Mouse (Mus musculus): ENCODE data around the gene Nxph4. TPM values are rescaled to one million over a fixed set of nuclear protein-coding genes. Genes with fewer than 3 reads are reported as not detected.

Nxph4 gene
- total RNA-seq, 2 experiments from 2014 or later, result 5.4 to 5.5 TPM

DNA sequence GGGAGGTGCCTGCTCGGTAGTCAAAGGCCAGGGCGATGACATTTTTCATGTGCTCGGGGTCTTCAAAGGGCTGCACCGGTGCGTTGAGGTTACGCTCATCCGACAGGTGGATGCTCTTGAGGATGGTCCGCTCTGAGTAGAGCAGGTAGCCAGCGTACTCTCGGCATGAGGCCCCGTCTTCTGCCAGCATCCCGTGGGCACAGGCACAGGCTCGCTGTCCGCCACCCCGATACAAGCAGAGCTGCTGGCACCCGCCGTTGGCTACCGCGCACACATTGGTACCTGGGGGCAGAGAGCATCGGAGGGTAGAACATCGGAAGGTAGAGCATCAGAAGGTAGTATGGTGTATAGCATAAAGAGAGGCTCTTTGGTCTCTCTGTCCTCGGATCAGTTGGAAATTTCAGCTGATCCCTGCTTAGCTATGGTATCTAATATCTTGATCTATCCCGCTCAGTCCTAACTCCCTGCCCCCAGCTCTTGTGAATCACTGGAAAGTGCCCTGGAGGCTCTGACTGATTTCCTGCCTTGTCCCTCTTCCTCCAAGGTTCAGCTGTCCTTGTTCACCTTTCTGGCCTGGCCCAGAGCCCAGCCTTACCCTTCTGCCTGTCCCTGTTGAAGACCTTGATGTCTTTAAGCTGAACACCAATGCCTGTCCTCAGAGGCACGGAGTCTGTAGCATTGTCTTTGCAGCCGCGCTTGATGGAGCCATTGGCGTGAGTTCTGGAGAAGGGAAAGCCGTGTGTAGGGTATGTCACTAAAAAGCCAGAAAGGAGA, 32.4 kb upstream of the Nxph4 start:
- Histone ChIP-seq H3K4me3 (no peak overlapping the region), H3K27ac (no peak overlapping the region)
- no peak for TF ChIP-seq CTCF (IDR thresholded peaks at IDR 0.05)
- intact Hi-C loops (cut with DNase I), result no loop called here
- no peak for DNase-seq (ENCODE audit: extremely low spot score in 1 of 2, low spot score in 2 of 2)

DNA sequence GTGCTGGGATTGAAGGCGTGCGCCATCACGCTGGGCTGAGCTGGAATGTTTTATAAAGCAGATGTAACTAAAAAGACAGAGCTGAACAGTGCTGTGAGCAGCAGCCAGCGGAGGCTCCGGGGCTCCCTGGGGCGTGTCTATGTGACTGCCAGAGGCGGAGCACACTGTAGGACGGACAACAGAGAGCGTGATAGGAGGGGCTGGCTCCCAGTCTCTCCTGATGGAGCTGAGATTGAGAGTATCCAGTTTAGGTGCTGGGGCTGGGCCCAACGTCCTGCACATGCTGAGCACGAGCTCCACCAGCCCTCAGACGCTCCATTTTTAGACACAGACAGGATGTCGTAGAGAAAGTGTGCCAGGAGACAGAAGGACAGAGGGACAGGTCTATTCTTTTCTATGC, 29.9 kb upstream of the Nxph4 start:
- intact Hi-C loops (cut with DNase I), result no loop called here
- peak overlapping the region; percentile 28; the same call in 1 of the 2 replicates for H3K27ac ChIP-seq
- no peak for TF ChIP-seq CTCF (IDR thresholded peaks at IDR 0.05)
- H3K4me3 ChIP-seq, result no peak overlapping the region
- no peak for DNase-seq (ENCODE audit: extremely low spot score in 1 of 2, low spot score in 2 of 2)

GRCm38 (mm10) chr10:127563840-127564239, 29.5 kb upstream of the Nxph4 start:
- Histone ChIP-seq H3K4me3 (no peak overlapping the region), H3K27ac (no peak overlapping the region)
- DNase-seq (ENCODE audit: extremely low spot score in 1 of 2, low spot score in 2 of 2), result no peak
- intact Hi-C loops (cut with DNase I), result no loop called here
- no peak for TF ChIP-seq CTCF (IDR thresholded peaks at IDR 0.05)

- peak; percentile 43 for TF ChIP-seq CTCF (IDR thresholded peaks at IDR 0.05)
- DNase-seq (ENCODE audit: extremely low spot score in 1 of 2, low spot score in 2 of 2), result no peak
- intact Hi-C loops (cut with DNase I), result no loop called here
- H3K27ac ChIP-seq, result no peak overlapping the region
- no peak overlapping the region for H3K4me3 ChIP-seq
Observed at GRCm38 (mm10) chr10:127561145-127561544, 26.8 kb upstream of the Nxph4 start.

GRCm38 (mm10) chr10:127557397-127557796, 23.0 kb upstream of the Nxph4 start:
- DNase-seq (ENCODE audit: extremely low spot score in 1 of 2, low spot score in 2 of 2), result no peak
- H3K27ac ChIP-seq, result no peak overlapping the region
- peak; percentile 30 for TF ChIP-seq CTCF (IDR thresholded peaks at IDR 0.05)
- H3K4me3 ChIP-seq, result no peak overlapping the region
- intact Hi-C loops (cut with DNase I), result no loop called here

DNA sequence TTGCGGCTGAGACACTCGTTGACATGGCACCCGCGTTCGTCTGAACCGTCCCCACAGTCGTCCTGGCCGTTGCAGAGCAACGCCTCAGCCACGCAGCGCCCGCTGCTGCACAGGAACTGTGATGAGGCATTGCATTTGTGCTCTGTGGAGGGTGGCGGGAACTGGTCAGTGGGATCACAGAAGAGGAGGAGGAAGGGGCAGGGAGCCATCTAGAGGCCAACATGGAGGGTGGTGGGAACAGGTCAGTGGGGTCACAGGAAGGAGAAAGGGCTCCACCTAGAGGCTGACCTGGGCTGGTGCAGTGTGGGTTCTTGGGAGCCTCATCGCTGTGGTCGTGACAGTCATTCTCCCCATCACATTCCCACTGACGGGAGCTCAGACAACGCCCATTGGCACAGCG, 21.3 kb upstream of the Nxph4 start:
- no peak overlapping the region for H3K4me3 ChIP-seq
- TF ChIP-seq CTCF (IDR thresholded peaks at IDR 0.05), result peak; percentile 58
- H3K27ac ChIP-seq, result no peak overlapping the region
- intact Hi-C loops (cut with DNase I), result no loop called here
- DNase-seq (ENCODE audit: extremely low spot score in 1 of 2, low spot score in 2 of 2), result no peak

DNA sequence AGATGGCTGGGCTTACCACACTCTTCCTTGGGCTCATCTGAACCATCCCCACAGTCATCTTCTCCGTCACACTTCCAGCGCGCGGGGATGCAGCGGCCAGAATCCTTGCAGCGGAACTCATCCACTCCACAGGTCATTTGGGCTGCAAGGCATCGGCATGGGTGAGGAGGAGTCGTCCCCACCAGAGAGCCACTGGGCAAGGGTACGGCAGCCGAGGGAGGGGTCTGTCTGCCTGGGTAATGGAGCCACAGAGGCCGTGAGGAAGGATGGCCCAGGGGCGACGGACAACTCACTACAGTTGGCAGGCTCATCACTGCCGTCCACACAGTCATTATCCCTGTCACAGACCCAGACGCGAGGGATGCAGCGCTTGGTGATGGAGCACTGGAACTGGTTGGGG, 15.5 kb upstream of the Nxph4 start:
- no peak overlapping the region for H3K27ac ChIP-seq
- no peak for TF ChIP-seq CTCF (IDR thresholded peaks at IDR 0.05)
- DNase-seq (ENCODE audit: extremely low spot score in 1 of 2, low spot score in 2 of 2), result no peak
- intact Hi-C loops (cut with DNase I), result no loop called here
- H3K4me3 ChIP-seq, result no peak overlapping the region

- TF ChIP-seq CTCF (IDR thresholded peaks at IDR 0.05), result no peak
Observed at GRCm38 (mm10) chr10:127548236-127548635, 13.9 kb upstream of the Nxph4 start.

DNA sequence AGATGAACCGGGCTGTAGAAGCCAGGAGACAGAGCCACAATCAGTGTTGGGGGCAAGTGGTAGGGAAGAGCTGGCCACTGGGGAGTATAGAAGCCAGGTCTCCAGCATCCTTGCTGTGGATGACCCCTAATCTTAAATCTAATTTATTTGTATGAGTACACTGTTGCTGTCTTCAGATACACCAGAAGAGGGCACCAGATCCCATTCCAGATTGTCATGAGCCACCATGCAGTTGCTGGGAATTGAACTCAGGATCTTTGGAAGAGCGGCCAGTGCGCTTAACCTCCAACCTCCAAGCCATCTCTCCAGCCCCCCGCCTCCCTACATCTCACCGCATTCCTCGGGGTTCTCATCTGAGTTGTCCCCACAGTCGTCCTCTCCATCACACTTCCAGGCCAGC, 12.1 kb upstream of the Nxph4 start:
- Histone ChIP-seq H3K27ac (no peak overlapping the region), H3K4me3 (no peak overlapping the region)
- DNase-seq (ENCODE audit: extremely low spot score in 1 of 2, low spot score in 2 of 2), result no peak
- intact Hi-C loops (cut with DNase I), result no loop called here
- peak; percentile 45 for TF ChIP-seq CTCF (IDR thresholded peaks at IDR 0.05)

More at GRCm38 (mm10) chr10:127548236-127548635, 13.9 kb upstream of the Nxph4 start:
- Histone ChIP-seq H3K27ac (no peak overlapping the region), H3K4me3 (no peak overlapping the region)
- no peak for DNase-seq (ENCODE audit: extremely low spot score in 1 of 2, low spot score in 2 of 2)
- intact Hi-C loops (cut with DNase I), result no loop called here

DNA sequence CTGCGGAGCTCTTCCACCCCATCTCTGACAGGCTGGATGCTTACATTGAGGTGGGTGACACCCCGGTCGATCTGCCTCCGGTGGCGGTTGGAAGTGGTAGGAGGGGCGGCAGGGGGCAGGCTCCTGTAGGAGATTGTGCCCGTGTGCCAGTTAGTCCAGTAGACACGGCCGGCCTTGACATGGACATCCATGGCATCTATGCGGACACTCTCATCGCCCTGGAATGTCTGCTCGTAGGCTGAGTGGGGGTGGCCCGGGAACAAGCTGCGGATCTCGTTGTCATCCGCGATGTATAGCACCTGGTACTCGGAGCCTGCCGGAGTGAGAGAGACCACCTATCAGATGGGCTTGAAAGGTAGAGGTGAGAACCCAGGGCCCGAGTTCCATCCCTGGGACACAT, 10.0 kb upstream of the Nxph4 start:
- H3K4me3 ChIP-seq, result no peak overlapping the region
- no peak overlapping the region for H3K27ac ChIP-seq
- TF ChIP-seq CTCF (IDR thresholded peaks at IDR 0.05), result no peak
- DNase-seq (ENCODE audit: extremely low spot score in 1 of 2, low spot score in 2 of 2), result no peak
- intact Hi-C loops (cut with DNase I), result no loop called here

GRCm38 (mm10) chr10:127543916-127544315, 9.6 kb upstream of the Nxph4 start:
- intact Hi-C loops (cut with DNase I), result no loop called here

GRCm38 (mm10) chr10:127542720-127543119, 8.4 kb upstream of the Nxph4 start:
- no peak overlapping the region for H3K4me3 ChIP-seq
- intact Hi-C loops (cut with DNase I), result no loop called here
- no peak overlapping the region for H3K27ac ChIP-seq
- DNase-seq (ENCODE audit: extremely low spot score in 1 of 2, low spot score in 2 of 2), result no peak
- TF ChIP-seq CTCF (IDR thresholded peaks at IDR 0.05), result no peak

More at GRCm38 (mm10) chr10:127543916-127544315, 9.6 kb upstream of the Nxph4 start:
- Histone ChIP-seq H3K4me3 (no peak overlapping the region), H3K27ac (no peak overlapping the region)
- no peak for DNase-seq (ENCODE audit: extremely low spot score in 1 of 2, low spot score in 2 of 2)
- no peak for TF ChIP-seq CTCF (IDR thresholded peaks at IDR 0.05)

DNA sequence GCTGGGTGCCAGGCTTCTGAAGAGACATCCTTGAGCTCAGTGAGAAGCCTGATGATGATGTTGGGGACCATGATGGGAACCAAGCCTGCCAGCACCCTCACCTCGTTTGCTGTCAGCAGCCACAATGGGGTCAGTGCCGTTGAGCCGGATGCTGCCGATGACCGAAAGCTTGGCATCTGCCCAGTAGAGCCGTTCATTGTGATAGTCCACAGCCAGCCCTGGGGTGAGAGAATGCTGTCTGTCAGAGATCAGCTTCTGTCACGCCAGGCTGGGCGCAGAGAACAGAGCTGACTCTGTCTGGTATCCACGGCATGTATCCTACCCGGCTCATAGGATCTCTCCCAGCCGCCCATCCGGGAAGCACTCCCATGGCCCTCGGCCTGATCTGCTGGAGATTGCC, 7.7 kb upstream of the Nxph4 start:
- H3K4me3 ChIP-seq, result no peak overlapping the region
- TF ChIP-seq CTCF (IDR thresholded peaks at IDR 0.05), result no peak
- no peak for DNase-seq (ENCODE audit: extremely low spot score in 1 of 2, low spot score in 2 of 2)
- intact Hi-C loops (cut with DNase I), result no loop called here
- no peak overlapping the region for H3K27ac ChIP-seq

Measured in left cerebral cortex, adult 2 months (tissue).